Mouse (Mus musculus): ENCODE data around the gene Ndufab1. TPM values are rescaled to one million over a fixed set of nuclear protein-coding genes. Genes with fewer than 3 reads are reported as not detected.

Ndufab1 gene
- polyA plus RNA-seq, 1 experiment from 2014 or later: 834 TPM

Other genes starting within 250 kb of the Ndufab1 start
- 0.08 TPM in 1 of 2 replicates, not detected in the other for gene Scnn1b, start 236.8 kb downstream of the Ndufab1 start, polyA plus RNA-seq (2014; fragmentation: Nextera tagmentation; extraction: Ambion mirVana)
- gene Cog7, start 120.2 kb downstream of the Ndufab1 start, polyA plus RNA-seq (2014; fragmentation: Nextera tagmentation; extraction: Ambion mirVana): 20.7 and 21.6 TPM in 2 replicates
- gene Gga2, start 80.7 kb downstream of the Ndufab1 start, polyA plus RNA-seq (2014; fragmentation: Nextera tagmentation; extraction: Ambion mirVana): 69.4 and 87.7 TPM in 2 replicates
- gene Ubfd1, start 34.7 kb downstream of the Ndufab1 start, polyA plus RNA-seq (2014; fragmentation: Nextera tagmentation; extraction: Ambion mirVana): 59.7 and 64.9 TPM in 2 replicates
- 16.1 and 18.0 TPM in 2 replicates for gene Ears2, start 34.6 kb downstream of the Ndufab1 start, polyA plus RNA-seq (2014; fragmentation: Nextera tagmentation; extraction: Ambion mirVana)
- 27.8 and 28.9 TPM in 2 replicates for gene Palb2, start 31.1 kb upstream of the Ndufab1 start, polyA plus RNA-seq (2014; fragmentation: Nextera tagmentation; extraction: Ambion mirVana)
- 90.1 and 95.4 TPM in 2 replicates for gene Dctn5, start 31.2 kb upstream of the Ndufab1 start, polyA plus RNA-seq (2014; fragmentation: Nextera tagmentation; extraction: Ambion mirVana)
- 177 and 180 TPM in 2 replicates for gene Plk1, start 57.6 kb upstream of the Ndufab1 start, polyA plus RNA-seq (2014; fragmentation: Nextera tagmentation; extraction: Ambion mirVana)
- gene Ern2, start 84.3 kb upstream of the Ndufab1 start, polyA plus RNA-seq (2014; fragmentation: Nextera tagmentation; extraction: Ambion mirVana): not detected in 2 replicates
- gene Chp2, start 117.6 kb upstream of the Ndufab1 start, polyA plus RNA-seq (2014; fragmentation: Nextera tagmentation; extraction: Ambion mirVana): 0.12 TPM in 1 of 2 replicates, not detected in the other
- 3.7 and 4.4 TPM in 2 replicates for gene Prkcb, start 186.9 kb upstream of the Ndufab1 start, polyA plus RNA-seq (2014; fragmentation: Nextera tagmentation; extraction: Ambion mirVana)